Mouse (Mus musculus) spleen, adult 10 weeks (tissue): ENCODE measurements around the gene Igfbpl1. TPM values are rescaled to one million over a fixed set of nuclear protein-coding genes. Genes with fewer than 3 reads are reported as not detected.

Experiments used
- polyA plus RNA-seq: library from polyadenylated mRNA; stranded (reverse); fragments of 350-450 nt; fragmentation: Illumina TruSeq; extraction: RNeasy Lipid Tissue Mini Kit (QIAGEN cat#74804); gene quantifications from one replicate; pipeline ENCODE4 v1.2.3, GENCODE M21; 2015; ENCODE audit warnings: low replicate concordance; ENCODE audit not compliant: insufficient read depth

Igfbpl1 gene
- not detected for polyA plus RNA-seq

DNA sequence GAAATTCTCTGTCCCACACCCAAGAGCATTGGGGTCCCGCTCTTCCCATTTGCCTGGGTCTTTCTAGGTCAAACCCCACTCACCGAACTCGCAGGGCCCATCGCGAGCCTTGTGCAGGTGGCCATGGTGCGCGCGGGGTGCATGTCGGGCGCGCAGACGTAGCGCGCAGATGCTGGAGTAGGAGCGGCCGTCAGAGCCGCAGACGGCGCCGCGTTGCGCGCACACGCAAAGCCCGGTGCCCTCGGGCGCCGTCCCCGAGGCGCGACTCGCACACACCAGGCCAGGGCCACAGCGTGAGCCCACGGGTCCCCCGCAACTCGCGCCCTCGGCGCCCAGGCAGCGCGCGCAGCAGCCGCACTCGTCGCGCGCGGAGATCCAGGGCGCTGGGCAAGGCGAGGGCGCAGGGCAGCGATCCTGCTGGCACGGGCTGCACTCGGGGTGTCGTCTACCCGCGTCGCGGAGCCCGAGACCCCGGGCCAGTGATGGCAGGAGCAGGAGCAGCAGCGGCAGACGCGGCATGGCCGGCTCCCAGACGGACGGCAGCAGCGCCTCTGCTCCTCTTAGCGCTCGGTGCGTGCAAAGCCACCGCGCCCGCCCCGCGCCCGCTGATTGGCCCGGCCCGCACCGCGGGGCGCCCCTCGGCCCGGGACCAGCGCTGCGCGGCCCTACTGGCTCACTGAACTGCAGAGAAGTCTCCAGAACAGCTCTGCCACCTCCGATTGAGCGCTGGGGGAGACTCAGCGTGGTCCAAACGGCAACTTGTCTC lies at the start of gene Igfbpl1:
Gene Igfbpl1 (minus strand): TSS at position 649 of the 766 bp plus-strand sequence.

DNA sequence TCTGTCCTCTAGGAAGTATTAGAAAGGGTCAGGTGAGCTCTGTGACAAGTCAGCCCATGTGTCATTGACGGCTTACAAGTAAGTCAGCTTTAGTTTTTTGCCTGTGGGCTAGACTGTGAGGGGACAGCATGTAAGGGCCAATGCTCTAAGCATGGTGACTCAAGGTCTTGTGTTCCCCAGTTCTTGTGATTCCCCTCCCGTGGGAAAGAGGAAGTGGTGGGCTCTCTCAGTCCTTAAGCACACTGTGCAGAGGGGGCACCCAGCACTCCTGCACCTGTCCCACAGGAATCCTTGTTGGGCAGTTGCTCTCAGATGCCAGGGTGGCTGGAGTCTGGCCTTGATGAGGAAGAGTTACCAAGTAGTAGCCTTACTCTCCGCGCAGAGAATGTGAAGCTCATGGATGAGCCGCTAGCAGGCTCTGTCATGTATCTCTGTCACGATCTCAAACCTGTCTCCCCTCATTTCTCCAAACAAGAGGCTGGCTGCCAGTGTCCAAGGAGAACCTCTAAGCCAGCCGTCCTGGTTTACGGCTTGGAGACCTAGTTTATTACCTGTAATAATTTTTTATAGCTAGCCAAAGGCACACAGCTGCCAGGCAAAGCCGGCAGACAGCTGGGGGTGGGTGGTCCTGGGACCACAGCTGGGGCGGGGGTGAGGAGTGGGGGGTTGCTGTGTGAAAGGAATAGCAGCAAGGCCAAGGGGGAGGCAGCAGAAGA lies 21.5 kb upstream of the Igfbpl1 start, which contains the start of gene Stra6l:
Gene Stra6l (plus strand): TSS at position 556 of the 716 bp plus-strand sequence.

DNA sequence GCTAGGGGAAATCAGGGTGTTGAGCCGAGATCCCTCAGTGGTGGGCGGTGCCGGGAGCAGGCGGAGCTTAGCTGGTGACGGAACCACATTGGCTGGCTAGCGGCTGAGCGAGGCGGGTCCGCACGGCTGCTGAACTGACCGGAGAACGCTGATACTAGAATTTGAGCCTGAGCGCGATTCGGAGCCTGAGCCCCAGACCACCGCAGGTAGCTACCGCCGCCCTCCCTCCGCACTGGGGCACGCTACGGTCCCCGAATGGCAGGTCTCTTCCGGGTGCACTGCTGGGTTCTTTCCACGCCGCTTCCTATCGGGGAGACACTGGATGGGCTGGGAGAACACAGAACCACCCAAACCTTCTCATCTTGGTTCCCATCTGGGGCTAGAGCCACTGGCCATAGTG lies 27.8 kb downstream of the Igfbpl1 start, which contains the start of gene Aldh1b1:
Gene Aldh1b1 (plus strand): TSS at position 59 of the 400 bp plus-strand sequence.

Other genes starting within 250 kb of the Igfbpl1 start
- 3.8 TPM for gene Aldh1b1, start 27.9 kb downstream of the Igfbpl1 start, polyA plus RNA-seq
- gene Stra6l, start 21.7 kb upstream of the Igfbpl1 start, polyA plus RNA-seq, result 14.8 TPM
- 0.41 TPM for gene Ccdc180, start 63.4 kb upstream of the Igfbpl1 start, polyA plus RNA-seq
- 36.4 TPM for gene Tdrd7, start 138.4 kb upstream of the Igfbpl1 start, polyA plus RNA-seq
- 5.1 TPM for gene Tmod1, start 212.0 kb upstream of the Igfbpl1 start, polyA plus RNA-seq